Mouse (Mus musculus) CH12.LX (cell line): ENCODE measurements around the gene Trim24. TPM values are rescaled to one million over a fixed set of nuclear protein-coding genes. Genes with fewer than 3 reads are reported as not detected.

ENCODE experiments used
- DNase-seq: peaks from one replicate; pipeline ENCODE4 v3.0.0-alpha.2; 2013; ENCODE audit errors: extremely low read depth
- H3K27ac ChIP-seq: 2 replicates; pipeline ENCODE4 v1.5.1; 2012; ENCODE audit warnings: low read depth, mild to moderate bottlenecking, control low read depth, moderate library complexity; ENCODE audit not compliant: insufficient read depth
- H3K27me3 ChIP-seq: replicated peaks from 2 replicates; pipeline ENCODE3; 2012; ENCODE audit warnings: inconsistent platforms
- H3K36me3 ChIP-seq, 2 experiments: replicated peaks in 1 of 2; 2 replicates each; pipeline versions ENCODE3 to v1.6.1; 2012; ENCODE audit warnings: inconsistent platforms in 1 of 2, low read length in 1 of 2, mild to moderate bottlenecking in 1 of 2, mixed read lengths in 1 of 2, moderate library complexity in 1 of 2; ENCODE audit not compliant: control insufficient read depth in 1 of 2, insufficient read depth in 1 of 2
- H3K4me1 ChIP-seq, 2 experiments: 2 replicates each; pipeline ENCODE4 v1.6.1; 2012; ENCODE audit warnings: inconsistent platforms in 1 of 2, moderate library complexity in 1 of 2; ENCODE audit not compliant: insufficient read depth in 2 of 2, control insufficient read depth in 1 of 2
- H3K4me2 ChIP-seq: 2 replicates; pipeline ENCODE4 v1.6.1; 2012; ENCODE audit warnings: low read depth, mild to moderate bottlenecking, control low read depth; ENCODE audit not compliant: poor library complexity, insufficient read depth, severe bottlenecking
- H3K4me3 ChIP-seq, 3 experiments: fragments of 150-350 bp in 1 of 3; sonication (generic) in 1 of 3; replicated peaks in 1 of 3; 2 replicates each; pipeline versions ENCODE3 to v1.5.1; 2011 to 2012; ENCODE audit warnings: low read depth in 2 of 3, low read length in 2 of 3, mild to moderate bottlenecking in 2 of 3, moderate library complexity in 2 of 3, control low read depth in 1 of 3, improper control_type of control experiment in 1 of 3, inconsistent platforms in 1 of 3, mixed read lengths in 1 of 3; ENCODE audit not compliant: poor library complexity in 1 of 3
- H3K79me2 ChIP-seq: replicated peaks from 2 replicates; pipeline ENCODE4 v1.6.1; 2012; ENCODE audit warnings: mild to moderate bottlenecking, moderate library complexity; ENCODE audit not compliant: control insufficient read depth, poor library complexity, insufficient read depth, severe bottlenecking; ENCODE audit errors: extremely low read depth
- H3K9ac ChIP-seq: 2 replicates; pipeline ENCODE4 v1.6.1; 2012; ENCODE audit warnings: low read depth, mild to moderate bottlenecking, control low read depth, moderate library complexity; ENCODE audit not compliant: insufficient read depth
- H3K9me3 ChIP-seq: replicated peaks from 2 replicates; pipeline ENCODE3; 2012; ENCODE audit warnings: low read length, inconsistent platforms, mixed read lengths
- BHLHE40 ChIP-seq: IDR thresholded peaks from 2 replicates; pipeline ENCODE4 v1.6.1; 2011; ENCODE audit warnings: mild to moderate bottlenecking, low read depth, low read length, improper control_type of control experiment
- CHD1 ChIP-seq: IDR thresholded peaks from 2 replicates; pipeline ENCODE4 v1.6.1; 2012; ENCODE audit warnings: low read depth, low read length, improper control_type of control experiment, inconsistent platforms
- CHD2 ChIP-seq: IDR thresholded peaks from 2 replicates; pipeline ENCODE4 v1.6.1; 2011; ENCODE audit warnings: low read length, improper control_type of control experiment
- E2F4 ChIP-seq: IDR thresholded peaks from 2 replicates; pipeline ENCODE4 v1.6.1; 2011; ENCODE audit warnings: low read depth, low read length, improper control_type of control experiment; ENCODE audit not compliant: insufficient replicate concordance
- ELF1 ChIP-seq: IDR thresholded peaks from 2 replicates; pipeline ENCODE4 v1.6.1; 2014; ENCODE audit warnings: low read depth, mild to moderate bottlenecking, inconsistent platforms, low read length, improper control_type of control experiment
- EP300 ChIP-seq: IDR thresholded peaks from 2 replicates; pipeline ENCODE4 v1.6.1; 2011; ENCODE audit warnings: low read length, improper control_type of control experiment
- ETS1 ChIP-seq: conservative IDR thresholded peaks from 2 replicates; pipeline ENCODE4 v1.6.1; 2012; ENCODE audit warnings: low read depth, mild to moderate bottlenecking, inconsistent platforms, low read length, improper control_type of control experiment, moderate library complexity
- JUN ChIP-seq: IDR thresholded peaks from 2 replicates; pipeline ENCODE4 v1.6.1; 2011; ENCODE audit warnings: low read depth, mild to moderate bottlenecking, low read length, improper control_type of control experiment, moderate library complexity; ENCODE audit not compliant: insufficient read depth
- JUND ChIP-seq: conservative IDR thresholded peaks from 2 replicates; pipeline ENCODE4 v1.6.1; 2011; ENCODE audit warnings: low read depth, low read length, improper control_type of control experiment
- KAT2A ChIP-seq: IDR thresholded peaks from 2 replicates; pipeline ENCODE4 v1.6.1; 2012; ENCODE audit warnings: low read length, improper control_type of control experiment, inconsistent platforms; ENCODE audit not compliant: insufficient replicate concordance
- MXI1 ChIP-seq: IDR thresholded peaks from 2 replicates; pipeline ENCODE4 v1.6.1; 2011; ENCODE audit warnings: mild to moderate bottlenecking, low read depth, low read length, improper control_type of control experiment
- NRF1 ChIP-seq: IDR thresholded peaks from 2 replicates; pipeline ENCODE4 v1.6.1; 2014; ENCODE audit warnings: low read depth, mild to moderate bottlenecking, inconsistent platforms, low read length, improper control_type of control experiment, moderate library complexity
- POLR2AphosphoS2 ChIP-seq: IDR thresholded peaks from 2 replicates; pipeline ENCODE4 v1.6.1; 2011; ENCODE audit warnings: low read depth, low read length, improper control_type of control experiment
- RAD21 ChIP-seq: IDR thresholded peaks from 2 replicates; pipeline ENCODE4 v1.6.1; 2011; ENCODE audit warnings: low read depth, mild to moderate bottlenecking, low read length, improper control_type of control experiment, moderate library complexity
- SIN3A ChIP-seq: IDR thresholded peaks from 2 replicates; pipeline ENCODE4 v1.6.1; 2012; ENCODE audit warnings: low read length, improper control_type of control experiment, inconsistent platforms
- SMC3 ChIP-seq: IDR thresholded peaks from 2 replicates; pipeline ENCODE4 v1.6.1; 2011; ENCODE audit warnings: low read depth, low read length, improper control_type of control experiment
- TBP ChIP-seq: conservative IDR thresholded peaks from 2 replicates; pipeline ENCODE4 v1.6.1; 2011; ENCODE audit warnings: low read depth, low read length, improper control_type of control experiment
- UBTF ChIP-seq: IDR thresholded peaks from 2 replicates; pipeline ENCODE4 v1.6.1; 2012; ENCODE audit warnings: low read depth, mild to moderate bottlenecking, inconsistent platforms, low read length, improper control_type of control experiment, moderate library complexity
- USF1 ChIP-seq: IDR thresholded peaks from 2 replicates; pipeline ENCODE4 v1.6.1; 2014; ENCODE audit warnings: low read depth, mild to moderate bottlenecking, inconsistent platforms, low read length, improper control_type of control experiment
- ZC3H11A ChIP-seq: IDR thresholded peaks from 2 replicates; pipeline ENCODE4 v1.6.1; 2012; ENCODE audit warnings: low read depth, mild to moderate bottlenecking, inconsistent platforms, low read length, improper control_type of control experiment
- ZMIZ1 ChIP-seq: IDR thresholded peaks from 2 replicates; pipeline ENCODE4 v1.6.1; 2012; ENCODE audit warnings: low read depth, mild to moderate bottlenecking, inconsistent platforms, low read length, improper control_type of control experiment
- ZNF384 ChIP-seq: IDR thresholded peaks from 2 replicates; pipeline ENCODE4 v1.6.1; 2012; ENCODE audit warnings: low read depth, low read length, improper control_type of control experiment, inconsistent platforms
- dilution Hi-C: fragments of 300-500 bp; cut with MboI; formaldehyde crosslinking; loops from 2 replicates; pipeline ENCODE4 v1.14.3; 2020; ENCODE audit warnings: low sequenced_read_pairs; ENCODE audit not compliant: extremely low pct_unique_long_range_greater_than_20kb, extremely low pct_ligation_motif_present
- in situ Hi-C: fragments of 300-500 bp; cut with MboI; formaldehyde crosslinking; loops from 3 replicates; pipeline ENCODE4 v1.14.3; 2019; ENCODE audit warnings: low sequenced_read_pairs, low pct_ligation_motif_present, low pct_unique_long_range_greater_than_20kb, mixed read lengths
- polyA plus RNA-seq: library from polyadenylated mRNA; unstranded; fragments of >175 nt; gene quantifications from 2 replicates; pipeline ENCODE4 v1.2.1, GENCODE M21; 2012; ENCODE audit warnings: low read depth; ENCODE audit not compliant: insufficient read length
- total RNA-seq, 2 experiments: library from RNA; depleted of rRNA; stranded (reverse); fragments of 300-350 nt in 1 of 2; fragments of >200 nt in 1 of 2; gene quantifications; 2 replicates each; pipeline ENCODE4 v1.2.3; 2012 to 2014

The Trim24 gene
- total and polyA plus RNA-seq, 3 experiments = 23.7 to 35.7 (median 31.7) TPM

DNA sequence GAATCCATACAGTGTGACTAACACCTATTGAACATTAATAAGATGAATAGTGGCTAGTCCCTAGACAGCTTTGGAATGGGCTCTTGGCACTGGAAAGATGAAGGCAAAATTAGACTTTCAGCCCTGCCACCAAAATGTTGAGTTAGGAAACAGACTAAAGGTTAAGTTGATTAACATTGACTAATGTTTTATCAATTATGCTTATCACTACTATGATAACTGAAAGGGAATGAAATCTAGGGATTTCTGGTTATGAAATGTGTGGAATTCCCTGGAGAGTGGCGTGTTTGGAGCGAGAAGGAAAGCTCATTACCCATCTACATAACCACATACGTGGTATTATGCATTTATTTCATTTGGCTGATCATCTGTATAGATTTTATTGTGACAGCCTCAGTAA, 41.7 kb upstream of the Trim24 start:
- Histone ChIP-seq H3K4me1 (peaks cover 0 to 2% of the 10 kb centered on the region in 2 experiments; a peak in 1 of 4 replicates), H3K9ac (no peak overlapping the region), H3K4me3 (no peak overlapping the region), H3K9me3 (peaks cover 6% of the 10 kb centered on the region), H3K4me2 (no peak overlapping the region), H3K27ac (no peak overlapping the region), H3K27me3 (no peaks in the 10 kb centered on the region), H3K36me3 (no peaks in the 10 kb centered on the region), H3K79me2 (no peaks in the 10 kb centered on the region)
- TF ChIP-seq ZMIZ1 (no peak), ZNF384 (no peak), E2F4 (no peak), BHLHE40 (no peak), NRF1 (no peak), POLR2AphosphoS2 (no peak), JUN (no peak), TBP (no peak), KAT2A (no peak), ETS1 (no peak), MXI1 (no peak), UBTF (no peak), CHD2 (no peak), ZC3H11A (no peak), SIN3A (no peak), SMC3 (no peak), ELF1 (no peak), USF1 (no peak), JUND (no peak)
- dilution Hi-C loops = no loop called here
- no peak for DNase-seq
- in situ Hi-C loops = no loop called here

DNA sequence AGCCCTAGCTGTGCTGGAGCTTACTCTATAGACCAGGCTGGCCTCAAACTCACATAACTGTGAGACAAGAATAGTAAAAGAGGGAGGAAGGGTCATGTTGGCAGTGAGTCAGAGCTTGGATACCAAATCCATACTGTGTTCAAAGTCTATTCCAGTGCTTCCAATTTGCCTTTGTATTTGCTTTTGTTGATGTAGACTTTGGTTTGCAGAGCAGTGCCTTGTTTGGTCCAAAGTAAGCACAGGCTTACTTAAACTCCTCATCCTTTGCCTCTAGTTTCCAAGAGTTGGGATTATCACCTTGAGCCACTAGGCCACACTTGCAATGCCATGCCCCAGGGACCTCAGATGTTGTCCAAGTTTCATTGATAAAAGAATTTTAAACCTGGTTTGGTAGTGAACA, 41.0 kb upstream of the Trim24 start:
- H3K4me2 ChIP-seq = no peak overlapping the region
- no peak for TF ChIP-seq RAD21
- no peak for TF ChIP-seq EP300
- TF ChIP-seq CHD1 = no peak
- DNase-seq = no peak
- no peaks in the 10 kb centered on the region for H3K27me3 ChIP-seq
- dilution Hi-C loops (no loop called here), in situ Hi-C loops (no loop called here)
- no peaks in the 10 kb centered on the region for H3K36me3 ChIP-seq
- H3K27ac ChIP-seq = no peak overlapping the region
- no peak overlapping the region for H3K9ac ChIP-seq
- no peaks in the 10 kb centered on the region for H3K4me1 ChIP-seq
- peaks cover 6% of the 10 kb centered on the region for H3K9me3 ChIP-seq
- H3K79me2 ChIP-seq = no peaks in the 10 kb centered on the region
- no peak overlapping the region for H3K4me3 ChIP-seq
